Mouse (Mus musculus): Measurements from ENCODE around the gene Zbtb20.

DNA sequence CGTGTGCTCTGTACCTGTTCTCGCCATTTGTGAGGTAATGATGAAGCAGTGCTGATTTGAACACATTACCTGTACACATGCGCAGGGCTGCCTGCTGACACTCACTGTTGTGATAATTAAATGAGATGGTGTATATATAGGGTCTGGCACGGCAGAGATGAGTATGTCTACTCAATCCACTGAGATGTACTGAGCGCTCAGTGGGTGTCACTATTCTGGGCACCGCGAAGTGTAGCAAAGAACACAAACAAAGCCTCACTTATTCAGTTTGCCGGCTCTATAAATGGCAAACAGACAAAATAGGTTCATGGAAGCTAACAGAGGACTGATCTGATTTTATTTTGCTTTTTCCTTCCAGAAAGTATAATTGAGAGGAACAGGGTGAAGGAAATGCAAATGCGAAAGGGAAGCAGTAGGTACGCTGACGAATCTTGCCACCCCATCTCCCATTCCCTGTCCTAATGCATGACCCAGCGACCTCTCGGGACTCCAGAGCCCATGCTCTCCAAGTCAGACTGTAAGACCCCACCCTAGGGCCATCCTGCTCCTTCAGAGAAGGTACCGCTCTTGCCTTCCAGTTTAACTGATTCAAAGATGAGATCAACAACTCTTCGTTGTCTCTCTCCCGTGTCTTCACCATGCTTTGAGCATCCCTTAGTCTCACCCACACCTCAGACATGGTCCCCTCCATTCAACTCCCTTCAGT is 695.8 kb downstream of the Zbtb20 start:
- TF ChIP-seq CTCF (IDR thresholded peaks at IDR 0.05; ENCODE audit: low read depth, low read length): no peak
- TF ChIP-seq TAL1 (conservative IDR thresholded peaks at IDR 0.05; ENCODE audit: low read depth, low read length): no peak
- no peak for TF ChIP-seq GATA2 (IDR thresholded peaks at IDR 0.05; ENCODE audit: borderline replicate concordance, low read depth, low read length)
- no peak for TF ChIP-seq GATA1 (IDR thresholded peaks at IDR 0.05; ENCODE audit: borderline replicate concordance, low read length)

Data from G1E (cell line).